Mouse (Mus musculus) ES-Bruce4 (cell line): ENCODE results near the gene Il10. TPM values are rescaled to one million over a fixed set of nuclear protein-coding genes. Genes with fewer than 3 reads are reported as not detected.

Source experiments
- H3K27ac ChIP-seq: 2 replicates; pipeline ENCODE4 v1.5.1; 2012; ENCODE audit warnings: low read length, inconsistent platforms; ENCODE audit not compliant: insufficient read depth
- H3K27me3 ChIP-seq: 2 replicates; pipeline ENCODE4 v1.6.1; 2012; ENCODE audit warnings: mild to moderate bottlenecking, low read length, inconsistent platforms; ENCODE audit not compliant: control insufficient read depth, poor library complexity, insufficient read depth, severe bottlenecking
- H3K36me3 ChIP-seq: 2 replicates; pipeline ENCODE4 v1.6.1; 2012; ENCODE audit warnings: inconsistent platforms, mild to moderate bottlenecking, low read length, moderate library complexity; ENCODE audit not compliant: control insufficient read depth, poor library complexity, insufficient read depth, severe bottlenecking
- H3K4me1 ChIP-seq: one replicate; pipeline ENCODE4 v1.8.1; 2011; ENCODE audit warnings: low read length; ENCODE audit not compliant: control insufficient read depth, insufficient read depth
- H3K4me3 ChIP-seq: 2 replicates; pipeline ENCODE4 v1.5.1; 2011; ENCODE audit warnings: low read depth, mild to moderate bottlenecking, low read length
- H3K9ac ChIP-seq: 2 replicates; pipeline ENCODE4 v1.6.1; 2012; ENCODE audit warnings: low read depth, mild to moderate bottlenecking, inconsistent platforms; ENCODE audit not compliant: poor library complexity, severe bottlenecking
- H3K9me3 ChIP-seq: replicated peaks from 2 replicates; pipeline ENCODE4 v1.6.1; 2012; ENCODE audit warnings: mild to moderate bottlenecking, low read length, inconsistent platforms; ENCODE audit not compliant: control insufficient read depth, poor library complexity, insufficient read depth, severe bottlenecking
- CTCF ChIP-seq: IDR thresholded peaks from one replicate; pipeline ENCODE4 v1.8.1; 2011; ENCODE audit warnings: low read depth, low read length
- EP300 ChIP-seq: IDR thresholded peaks from 2 replicates; pipeline ENCODE4 v1.6.1; 2011; ENCODE audit warnings: low read depth, low read length; ENCODE audit not compliant: insufficient read depth
- POLR2A ChIP-seq: IDR thresholded peaks from one replicate; pipeline ENCODE4 v1.8.1; 2011; ENCODE audit warnings: low read length; ENCODE audit not compliant: insufficient read depth
- polyA plus RNA-seq: library from polyadenylated mRNA; stranded (reverse); fragments of >200 nt; gene quantifications from 2 replicates; pipeline ENCODE4 v1.2.4, GENCODE M21; 2011; ENCODE audit warnings: low read depth; ENCODE audit not compliant: missing spikeins, insufficient read depth, insufficient read length

Gene Il10
- polyA plus RNA-seq, 1 experiment = not detected

GRCm38 (mm10) chr1:131010201-131011153 lies 9.2 kb upstream of the Il10 start:
- Histone ChIP-seq H3K4me1 (no peaks in the 10 kb centered on the region), H3K36me3 (no peaks in the 10 kb centered on the region), H3K9ac (no peak overlapping the region), H3K4me3 (no peak overlapping the region), H3K27me3 (no peaks in the 10 kb centered on the region; the same call in 1 of the 2 replicates), H3K9me3 (no peaks in the 10 kb centered on the region), H3K27ac (no peak overlapping the region)
- no peak for TF ChIP-seq CTCF
- TF ChIP-seq POLR2A = no peak
- no peak for TF ChIP-seq EP300

- Histone ChIP-seq H3K4me1 (no peaks in the 10 kb centered on the region), H3K36me3 (no peaks in the 10 kb centered on the region), H3K27ac (no peak overlapping the region), H3K9me3 (no peaks in the 10 kb centered on the region), H3K27me3 (no peaks in the 10 kb centered on the region), H3K9ac (no peak overlapping the region), H3K4me3 (no peak overlapping the region)
- TF ChIP-seq CTCF (no peak), EP300 (no peak), POLR2A (no peak)
Observed at GRCm38 (mm10) chr1:131012494-131012893, 7.2 kb upstream of the Il10 start.

- no peaks in the 10 kb centered on the region for H3K27me3 ChIP-seq
- H3K4me1 ChIP-seq = no peaks in the 10 kb centered on the region
- no peak overlapping the region for H3K9ac ChIP-seq
- H3K36me3 ChIP-seq = no peaks in the 10 kb centered on the region
- no peak overlapping the region for H3K4me3 ChIP-seq
- TF ChIP-seq POLR2A = no peak
- TF ChIP-seq CTCF = no peak
- TF ChIP-seq EP300 = no peak
- no peaks in the 10 kb centered on the region for H3K9me3 ChIP-seq
- no peak overlapping the region for H3K27ac ChIP-seq
Observed at GRCm38 (mm10) chr1:131013926-131014325, 5.7 kb upstream of the Il10 start.

GRCm38 (mm10) chr1:131015281-131015680 lies 4.4 kb upstream of the Il10 start:
- Histone ChIP-seq H3K27me3 (no peaks in the 10 kb centered on the region), H3K9me3 (no peaks in the 10 kb centered on the region), H3K9ac (no peak overlapping the region), H3K36me3 (no peaks in the 10 kb centered on the region), H3K27ac (no peak overlapping the region), H3K4me1 (no peaks in the 10 kb centered on the region), H3K4me3 (no peak overlapping the region)
- TF ChIP-seq CTCF (no peak), EP300 (no peak), POLR2A (no peak)

- no peak overlapping the region for H3K4me3 ChIP-seq
- H3K27me3 ChIP-seq = no peaks in the 10 kb centered on the region
- H3K4me1 ChIP-seq = no peaks in the 10 kb centered on the region
- H3K9ac ChIP-seq = no peak overlapping the region
- TF ChIP-seq EP300 (no peak), CTCF (no peak), POLR2A (no peak)
- no peaks in the 10 kb centered on the region for H3K9me3 ChIP-seq
- no peak overlapping the region for H3K27ac ChIP-seq
- no peaks in the 10 kb centered on the region for H3K36me3 ChIP-seq
Observed at GRCm38 (mm10) chr1:131015879-131016278, 3.8 kb upstream of the Il10 start.
